Mouse (Mus musculus) forebrain, embryonic 10.5 days (tissue): ENCODE data around the gene Hgd. TPM values are rescaled to one million over a fixed set of nuclear protein-coding genes. Genes with fewer than 3 reads are reported as not detected.

Experiments used
- DNase-seq: peaks from one replicate; pipeline ENCODE4 v3.0.0-alpha.2; 2017; ENCODE audit warnings: low spot score; ENCODE audit errors: extremely low spot score
- H3K27ac ChIP-seq: fragments of 300-500 bp; sonication (generic); 2 replicates; pipeline ENCODE4 v1.5.1; 2016; ENCODE audit warnings: mild to moderate bottlenecking
- H3K27me3 ChIP-seq: fragments of 300-500 bp; sonication (generic); 2 replicates; pipeline ENCODE4 v1.6.1; 2016; ENCODE audit warnings: mild to moderate bottlenecking; ENCODE audit not compliant: poor library complexity, severe bottlenecking
- H3K36me3 ChIP-seq: fragments of 300-500 bp; sonication (generic); replicated peaks from 2 replicates; pipeline ENCODE4 v1.6.1; 2016; ENCODE audit warnings: mild to moderate bottlenecking, moderate library complexity
- H3K4me1 ChIP-seq: fragments of 300-500 bp; sonication (generic); 2 replicates; pipeline ENCODE4 v1.6.1; 2016
- H3K4me3 ChIP-seq: fragments of 300-500 bp; sonication (generic); 2 replicates; pipeline ENCODE4 v1.5.1; 2016; ENCODE audit warnings: mild to moderate bottlenecking, moderate library complexity
- H3K9me3 ChIP-seq: fragments of 300-500 bp; sonication (generic); 2 replicates; pipeline ENCODE4 v1.6.1; 2016; ENCODE audit warnings: mild to moderate bottlenecking, moderate library complexity
- WGBS: fragments of 180-500 bp; shearing (Covaris S2); methylation state at CpG from one replicate; pipeline ENCODE4 v1.1.7; 2016; 5-methylcytosine and 5-hydroxymethylcytosine counted together
- polyA plus RNA-seq: library from polyadenylated mRNA; unstranded; fragments of >200 nt; fragmentation: Nextera tagmentation; extraction: Ambion mirVana; gene quantifications from 2 replicates; pipeline ENCODE4 v1.2.1, GENCODE M21; 2016

Hgd gene
- polyA plus RNA-seq, 1 experiment from 2014 or later: not detected

DNA sequence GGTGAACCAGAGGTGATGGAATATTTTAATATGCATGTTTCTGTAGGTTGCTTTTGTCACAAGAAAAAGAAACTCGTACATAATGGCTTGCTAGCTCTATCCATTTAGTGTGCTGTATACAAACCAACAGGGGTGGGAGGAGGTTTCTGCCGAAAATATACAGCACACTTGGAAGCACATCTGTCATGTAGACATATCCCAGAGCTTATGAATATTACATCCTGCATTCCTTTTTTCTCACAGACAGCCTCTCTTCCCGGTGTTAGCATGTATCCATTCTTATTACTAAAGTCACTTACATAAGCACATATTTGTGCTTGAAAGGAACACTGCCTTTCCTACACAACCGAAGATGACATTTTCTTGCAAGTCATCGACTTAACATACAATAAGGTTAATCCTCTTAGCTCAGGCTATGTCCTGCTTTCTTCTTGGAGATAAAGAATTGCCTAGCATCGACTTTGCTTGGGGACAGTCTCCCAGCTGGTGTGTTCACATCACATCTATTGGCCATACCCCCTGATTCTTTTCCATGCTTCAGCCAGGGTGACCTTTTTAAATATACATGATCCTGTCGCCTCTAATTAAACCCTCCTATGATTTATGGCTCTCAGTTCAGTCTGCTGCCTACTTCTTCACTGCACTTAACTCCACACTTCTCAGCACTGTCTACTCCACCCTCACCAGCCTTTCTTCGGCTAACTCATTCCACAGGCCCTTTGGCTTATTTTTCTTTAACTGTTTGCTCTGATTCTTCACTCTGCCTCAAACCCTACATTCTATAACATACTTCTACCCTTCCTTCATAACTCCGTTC lies 83.9 kb downstream of the Hgd start:
- H3K27ac ChIP-seq: no peak overlapping the region
- no peaks in the 10 kb centered on the region for H3K36me3 ChIP-seq
- whole genome bisulfite sequencing: 82% methylated on average over 9 of the region's 9 CpGs
- DNase-seq: no peak
- H3K9me3 ChIP-seq: peaks cover 8% of the 10 kb centered on the region; the same call in 1 of the 2 replicates
- no peak overlapping the region for H3K4me3 ChIP-seq
- H3K27me3 ChIP-seq: no peaks in the 10 kb centered on the region
- no peaks in the 10 kb centered on the region for H3K4me1 ChIP-seq

DNA sequence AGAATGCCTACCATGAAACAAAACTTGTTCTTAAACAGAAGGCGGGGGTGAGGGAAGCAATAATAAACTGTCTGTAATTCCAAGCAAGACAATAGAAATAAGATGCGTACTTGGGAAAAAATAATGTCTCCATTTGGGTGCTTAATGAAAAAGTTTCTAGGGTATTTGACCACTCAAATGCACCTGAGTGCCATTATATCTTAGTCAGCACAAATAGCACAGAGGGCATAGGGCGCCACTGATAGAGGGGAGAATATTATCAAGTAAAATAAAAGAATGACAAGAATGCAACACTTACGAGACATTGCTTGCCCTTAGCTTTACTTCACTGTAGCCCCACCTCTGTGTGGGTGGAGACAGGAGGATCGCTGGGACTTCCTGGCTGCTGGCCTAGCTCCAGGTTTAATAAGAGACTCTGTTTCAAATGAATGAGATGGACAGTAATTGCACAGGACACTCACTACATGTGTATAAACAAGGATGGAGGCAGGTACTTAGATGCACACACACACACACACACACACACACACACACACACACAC lies 85.5 kb downstream of the Hgd start:
- 82% methylated on average over 5 of the region's 5 CpGs for WGBS
- Histone ChIP-seq H3K27ac (no peak overlapping the region), H3K27me3 (no peaks in the 10 kb centered on the region), H3K4me1 (peaks cover under 1% of the 10 kb centered on the region; the same call in 1 of the 2 replicates), H3K36me3 (no peaks in the 10 kb centered on the region), H3K9me3 (peaks cover 8% of the 10 kb centered on the region; the same call in 1 of the 2 replicates), H3K4me3 (no peak overlapping the region)
- no peak for DNase-seq

DNA sequence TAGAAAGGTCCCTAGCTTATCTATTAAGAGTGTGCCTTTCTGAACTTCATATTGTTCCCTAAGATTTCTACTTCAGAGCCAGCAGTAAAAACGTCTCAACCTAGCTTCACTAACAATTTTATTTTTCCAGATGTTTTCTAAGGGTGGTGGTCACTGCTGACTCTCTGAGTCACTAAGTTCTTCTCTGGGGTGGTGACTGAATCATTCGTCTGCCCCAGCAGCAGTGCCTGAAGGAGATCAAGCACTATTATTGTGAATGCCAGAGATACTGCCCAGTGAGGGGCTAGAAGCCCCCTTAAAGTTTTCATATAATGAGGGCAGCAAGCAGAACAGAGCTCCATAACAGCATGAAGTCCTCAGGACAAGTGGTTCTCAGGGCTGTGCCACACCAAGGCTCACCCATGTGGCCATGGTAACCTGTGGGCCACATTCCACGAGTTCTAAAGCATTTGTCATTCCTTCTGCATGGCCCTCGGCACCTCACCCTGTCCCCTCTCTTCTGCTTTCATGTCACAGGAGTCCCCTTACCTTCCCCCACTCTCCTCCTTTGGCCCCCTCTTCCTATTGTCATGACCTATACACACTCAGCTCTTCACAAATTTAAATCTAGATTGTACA lies 90.8 kb downstream of the Hgd start:
- peaks cover 12% of the 10 kb centered on the region; the same call in 1 of the 2 replicates for H3K9me3 ChIP-seq
- no peak overlapping the region for H3K27ac ChIP-seq
- H3K36me3 ChIP-seq: no peaks in the 10 kb centered on the region
- no peaks in the 10 kb centered on the region for H3K27me3 ChIP-seq
- peaks cover 7% of the 10 kb centered on the region for H3K4me1 ChIP-seq
- no peak overlapping the region for H3K4me3 ChIP-seq
- 42% methylated on average over 4 of the region's 4 CpGs for WGBS
- no peak for DNase-seq

DNA sequence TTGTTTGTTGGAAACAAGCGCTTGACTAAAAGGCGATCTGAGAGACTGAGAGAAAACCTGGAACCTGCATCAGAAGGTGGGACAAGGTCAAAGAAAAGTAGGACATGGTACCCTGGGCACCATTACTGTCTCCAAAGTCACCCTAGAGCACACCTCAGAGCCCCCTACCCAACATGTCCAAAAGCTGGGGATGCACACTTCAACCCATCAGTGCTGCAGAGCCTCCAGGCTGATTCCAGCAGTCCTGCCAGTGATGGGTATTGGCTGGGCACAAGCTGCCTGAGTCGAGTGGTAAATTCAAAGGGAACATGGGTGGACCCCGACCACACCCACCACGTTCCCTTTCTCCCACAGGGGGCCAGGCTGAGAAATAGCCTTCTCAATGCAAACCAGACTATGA lies 95.4 kb downstream of the Hgd start:
- H3K36me3 ChIP-seq: no peaks in the 10 kb centered on the region
- H3K4me1 ChIP-seq: peaks cover 29% of the 10 kb centered on the region
- H3K27me3 ChIP-seq: no peaks in the 10 kb centered on the region
- 94% methylated on average over 5 of the region's 5 CpGs for WGBS
- H3K27ac ChIP-seq: no peak overlapping the region
- H3K4me3 ChIP-seq: no peak overlapping the region
- DNase-seq: no peak
- H3K9me3 ChIP-seq: peaks cover 4% of the 10 kb centered on the region; the same call in 1 of the 2 replicates

DNA sequence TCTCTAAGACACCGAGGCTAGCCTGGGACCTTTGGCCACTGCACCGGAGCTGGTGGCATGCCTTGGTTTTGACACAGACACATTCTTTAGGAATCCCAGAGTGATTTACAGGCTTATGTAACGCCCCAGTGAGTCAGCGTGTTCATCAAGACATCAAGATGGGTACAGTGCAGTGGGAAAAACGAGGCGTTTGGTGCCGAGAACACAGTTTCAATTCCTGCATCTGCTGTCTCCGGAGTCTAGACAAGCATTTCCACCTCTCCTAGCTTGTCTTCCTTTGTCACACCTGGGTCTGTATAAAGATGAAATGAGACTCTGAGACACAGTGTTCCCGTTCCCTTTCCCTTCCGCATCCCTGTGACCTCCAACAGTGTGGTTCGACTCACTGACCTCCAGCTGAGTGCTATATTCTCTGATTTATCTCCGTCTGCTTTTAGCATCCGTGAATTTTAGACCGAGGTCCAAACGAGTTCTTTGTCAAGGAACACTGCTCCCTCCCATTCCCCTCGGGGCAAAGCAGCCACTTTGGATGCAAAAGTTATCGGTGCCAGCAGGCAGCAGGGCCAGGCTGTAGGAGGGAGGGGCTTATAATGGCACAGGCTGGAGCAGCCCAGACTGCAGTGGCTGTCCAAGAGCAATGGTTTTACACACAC lies 96.2 kb downstream of the Hgd start:
- H3K27me3 ChIP-seq: no peaks in the 10 kb centered on the region
- peak overlapping the region; percentile 61 for H3K27ac ChIP-seq
- 55% methylated on average over 17 of the region's 17 CpGs for WGBS
- H3K9me3 ChIP-seq: peaks cover 4% of the 10 kb centered on the region; the same call in 1 of the 2 replicates
- peak; percentile 25 for DNase-seq
- H3K36me3 ChIP-seq: no peaks in the 10 kb centered on the region
- peaks cover 24% of the 10 kb centered on the region for H3K4me1 ChIP-seq
- H3K4me3 ChIP-seq: peak overlapping the region; percentile 21; the same call in 1 of the 2 replicates

DNA sequence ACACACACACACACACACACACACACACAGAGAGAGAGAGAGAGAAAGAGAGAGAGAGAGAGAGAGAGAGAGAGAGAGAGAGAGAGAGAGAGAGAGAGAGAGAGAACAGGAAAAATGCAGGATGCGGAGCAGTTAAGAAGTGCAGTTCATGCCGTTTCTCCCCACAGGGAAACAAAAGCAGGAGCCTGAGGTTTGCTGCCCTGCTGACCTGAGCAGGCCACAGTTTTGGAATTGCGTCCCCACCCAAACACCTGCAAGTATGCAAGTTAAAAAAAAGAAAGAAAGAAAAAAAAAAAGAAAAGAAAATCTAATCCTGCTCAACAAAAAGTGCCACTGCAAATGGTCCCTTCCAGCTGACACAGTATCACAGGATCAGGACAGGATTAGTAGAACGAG lies 96.7 kb downstream of the Hgd start:
- Histone ChIP-seq H3K9me3 (peaks cover 4% of the 10 kb centered on the region; the same call in 1 of the 2 replicates), H3K36me3 (no peaks in the 10 kb centered on the region), H3K4me3 (peak overlapping the region; percentile 21; the same call in 1 of the 2 replicates), H3K27ac (peak overlapping the region; percentile 61), H3K27me3 (no peaks in the 10 kb centered on the region), H3K4me1 (peaks cover 24% of the 10 kb centered on the region)
- WGBS: 19% methylated on average over 4 of the region's 4 CpGs
- no peak for DNase-seq

DNA sequence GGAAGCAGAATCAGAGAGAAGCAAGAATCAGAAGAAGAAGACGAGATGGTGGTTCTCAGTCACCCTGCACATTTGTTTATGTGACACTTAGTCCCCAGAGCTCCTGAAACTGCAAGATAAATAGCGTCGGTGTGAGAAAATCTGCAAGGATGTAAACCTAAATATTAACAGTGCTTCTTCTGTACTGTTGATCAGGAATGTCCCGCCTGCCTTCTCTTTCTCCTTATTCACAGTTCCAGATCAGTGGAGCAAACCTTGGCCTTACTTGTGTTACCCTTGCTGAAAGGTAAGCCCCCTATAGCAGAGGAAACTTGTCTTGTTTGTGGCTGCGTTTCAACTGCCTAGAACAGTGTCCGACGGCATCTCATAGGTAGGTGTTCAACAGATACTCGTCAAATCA lies 97.6 kb downstream of the Hgd start:
- no peak for DNase-seq
- H3K27ac ChIP-seq: no peak overlapping the region
- 86% methylated on average over 8 of the region's 8 CpGs for WGBS

DNA sequence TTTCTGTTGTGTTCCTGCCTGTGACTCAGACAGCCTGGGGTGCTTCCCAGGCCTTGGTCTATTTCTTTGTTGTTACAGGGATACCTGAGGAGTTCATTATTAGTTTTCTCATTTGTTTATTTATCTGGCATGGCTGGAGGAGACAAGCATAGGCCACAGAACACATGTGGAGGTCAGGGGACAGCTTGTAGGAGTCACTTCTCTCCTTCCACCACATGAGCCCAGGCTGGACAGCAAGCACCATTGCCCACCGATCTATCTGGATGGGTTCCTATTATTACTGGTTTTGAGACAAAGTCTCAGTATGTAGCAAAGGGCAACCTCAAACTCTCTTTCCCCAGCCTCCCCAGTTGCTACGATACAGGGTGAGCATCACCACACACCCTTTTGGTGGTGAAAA lies 100.3 kb downstream of the Hgd start:
- H3K27me3 ChIP-seq: no peaks in the 10 kb centered on the region; the same call in 1 of the 2 replicates
- H3K27ac ChIP-seq: 0 out of 2 replicates have a peak overlapping the region, but pooled peaks have one; percentile 53
- no peaks in the 10 kb centered on the region for H3K36me3 ChIP-seq
- no peak overlapping the region for H3K4me3 ChIP-seq
- WGBS: 72% methylated on average over 2 of the region's 2 CpGs
- no peaks in the 10 kb centered on the region for H3K9me3 ChIP-seq
- no peak for DNase-seq
- H3K4me1 ChIP-seq: peaks cover 56% of the 10 kb centered on the region

More for the DNA sequence above, 97.6 kb downstream of the Hgd start:
- peaks cover 4% of the 10 kb centered on the region; the same call in 1 of the 2 replicates for H3K9me3 ChIP-seq
- no peak overlapping the region for H3K4me3 ChIP-seq
- H3K36me3 ChIP-seq: no peaks in the 10 kb centered on the region
- H3K4me1 ChIP-seq: peaks cover 30% of the 10 kb centered on the region
- no peaks in the 10 kb centered on the region for H3K27me3 ChIP-seq

DNA sequence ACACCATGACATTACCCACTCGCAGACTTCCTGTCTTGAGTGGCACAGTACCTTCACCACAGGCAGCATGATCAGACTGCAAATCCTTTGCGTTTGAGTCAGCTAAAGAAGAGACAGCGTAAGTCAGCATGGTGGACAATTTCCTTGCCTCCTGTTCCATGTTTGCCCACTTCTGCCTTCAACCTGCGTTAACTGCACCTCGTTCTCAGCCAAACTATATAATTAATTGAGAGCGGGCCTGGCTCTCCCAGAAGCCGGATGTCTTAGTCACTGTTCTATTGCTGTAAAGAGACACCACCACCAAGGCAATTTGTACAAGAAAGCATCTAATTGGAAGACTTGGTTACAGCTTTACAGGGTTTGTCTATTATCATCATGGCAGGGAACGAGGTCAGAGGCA lies 100.9 kb downstream of the Hgd start:
- H3K4me1 ChIP-seq: peaks cover 61% of the 10 kb centered on the region

More for the DNA sequence above, 100.9 kb downstream of the Hgd start:
- Histone ChIP-seq H3K9me3 (no peaks in the 10 kb centered on the region), H3K4me3 (no peak overlapping the region), H3K27me3 (no peaks in the 10 kb centered on the region; the same call in 1 of the 2 replicates), H3K27ac (0 out of 2 replicates have a peak overlapping the region, but pooled peaks have one; percentile 53), H3K36me3 (no peaks in the 10 kb centered on the region)
- 86% methylated on average over 8 of the region's 8 CpGs for WGBS
- no peak for DNase-seq

Other genes starting within 250 kb of the Hgd start
- 1.2 and 1.3 TPM in 2 replicates for gene Stxbp5l, start 195.2 kb upstream of the Hgd start, polyA plus RNA-seq
- 50.8 and 53.2 TPM in 2 replicates for gene Gtf2e1, start 40.4 kb upstream of the Hgd start, polyA plus RNA-seq
- gene Rabl3, start 40.3 kb upstream of the Hgd start, polyA plus RNA-seq: 42.6 and 44.9 TPM in 2 replicates
- 44.8 and 47.6 TPM in 2 replicates for gene Ndufb4, start 74.3 kb downstream of the Hgd start, polyA plus RNA-seq
- 140 and 143 TPM in 2 replicates for gene Fstl1, start 196.7 kb downstream of the Hgd start, polyA plus RNA-seq